Mouse (Mus musculus) layer of hippocampus, adult 18-20 months (tissue): ENCODE measurements around the gene Gm20517. TPM values are rescaled to one million over a fixed set of nuclear protein-coding genes. Genes with fewer than 3 reads are reported as not detected.
"Not testable (repeated sequence)": the region's sequence is repeated elsewhere in the genome, so short reads cannot be mapped to it uniquely, and the experiment has no call there.

ENCODE experiments used
- DNase-seq, 2 experiments: peaks; one replicate each; pipeline ENCODE4 v3.0.0; 2022; ENCODE audit warnings: low spot score in 2 of 2
- total RNA-seq, 2 experiments: library from RNA; stranded (reverse); gene quantifications; 2 replicates each; pipeline ENCODE4 v1.2.3; 2021

Gene Gm20517
- total RNA-seq, 2 experiments from 2014 or later = 4.2 to 5.8 TPM

GRCm38 (mm10) chr17:47596162-47596838, 15.1 kb upstream of the Gm20517 start:
- DNase-seq = no peak

GRCm38 (mm10) chr17:47596839-47597164, 14.6 kb upstream of the Gm20517 start:
- DNase-seq = no peak

DNA sequence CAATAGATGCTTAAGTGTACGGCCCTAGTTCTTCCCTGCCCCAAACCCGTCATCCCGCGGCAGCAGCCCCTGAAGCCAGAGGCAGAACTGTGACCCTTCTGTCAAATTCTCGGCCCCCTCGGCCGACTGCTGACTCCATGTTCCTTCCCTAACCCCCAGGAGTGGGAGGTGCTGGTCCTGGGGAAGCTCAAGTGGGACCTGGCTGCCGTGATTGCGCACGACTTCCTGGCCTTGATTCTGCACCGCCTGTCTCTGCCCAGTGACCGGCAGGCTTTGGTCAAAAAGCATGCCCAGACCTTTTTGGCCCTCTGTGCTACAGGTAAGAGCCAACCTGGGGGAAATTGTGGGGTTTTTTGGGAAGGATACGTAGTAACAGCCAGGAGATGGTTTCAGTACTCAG, 14.1 kb upstream of the Gm20517 start:
- no peak for DNase-seq

DNA sequence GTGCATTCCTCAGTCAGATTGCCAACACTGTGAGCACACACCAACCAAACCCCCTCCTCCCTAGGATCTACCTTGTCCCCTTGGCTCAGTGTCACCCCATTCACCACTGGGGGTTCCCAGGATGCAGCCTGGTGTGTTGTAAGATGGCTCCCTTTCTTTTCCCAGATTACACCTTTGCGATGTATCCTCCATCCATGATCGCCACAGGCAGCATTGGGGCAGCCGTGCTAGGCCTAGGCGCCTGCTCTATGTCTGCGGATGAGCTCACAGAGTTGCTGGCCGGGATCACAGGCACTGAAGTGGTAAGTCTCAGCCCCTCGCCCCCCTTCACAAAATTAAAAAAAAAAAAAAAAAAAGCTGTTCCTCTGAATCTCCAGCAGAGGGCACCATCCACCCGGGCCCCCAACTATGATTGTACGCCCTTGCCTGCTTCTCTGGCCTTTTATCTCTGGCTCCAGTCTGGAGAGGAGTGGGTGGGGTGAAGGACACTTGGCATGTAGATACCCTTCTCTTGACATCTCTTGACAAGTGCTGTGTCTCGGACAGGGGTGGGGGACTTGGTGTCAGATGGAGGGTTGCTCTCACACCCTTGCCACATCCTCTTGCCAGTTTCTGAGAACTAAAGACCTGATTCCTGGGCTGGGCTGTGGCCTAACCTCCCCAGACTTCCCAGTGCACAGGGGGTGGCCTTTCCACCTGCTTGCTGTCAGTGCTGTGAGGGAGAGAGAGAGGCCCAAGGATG, 13.4 kb upstream of the Gm20517 start:
- DNase-seq = peak in 1 of 2 experiments; percentile 39

DNA sequence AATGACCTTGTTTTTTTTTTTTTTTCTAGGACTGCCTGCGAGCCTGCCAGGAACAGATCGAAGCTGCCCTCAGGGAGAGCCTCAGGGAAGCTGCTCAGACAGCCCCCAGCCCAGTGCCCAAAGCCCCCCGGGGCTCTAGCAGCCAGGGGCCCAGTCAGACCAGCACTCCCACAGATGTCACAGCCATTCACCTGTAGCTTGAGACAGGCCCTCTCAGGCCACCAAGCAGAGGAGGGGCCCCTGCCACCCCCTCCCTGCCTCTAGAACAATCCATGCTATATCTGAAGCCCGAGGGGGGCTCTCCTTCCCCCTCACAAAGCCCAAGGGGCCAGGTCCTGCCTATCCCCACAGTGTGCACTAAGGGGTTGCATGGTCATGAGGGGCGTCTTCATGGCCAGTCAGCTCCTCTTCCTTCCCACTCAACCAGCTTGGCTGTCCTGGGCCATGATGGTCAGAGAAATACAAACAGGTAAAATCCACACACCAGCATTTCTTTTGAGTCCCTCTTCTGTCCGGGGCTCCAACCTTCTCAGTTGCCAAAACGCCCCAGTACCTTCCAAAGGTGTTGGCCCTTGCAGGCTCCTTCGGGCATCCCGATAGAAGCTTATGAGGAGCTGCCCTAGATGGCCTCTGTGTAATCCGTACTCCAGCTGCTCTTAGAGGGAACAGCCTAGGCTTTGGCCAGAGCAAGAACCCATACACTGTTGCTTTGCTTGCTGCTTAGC, 12.6 kb upstream of the Gm20517 start:
- not testable (repeated sequence) for DNase-seq

DNA sequence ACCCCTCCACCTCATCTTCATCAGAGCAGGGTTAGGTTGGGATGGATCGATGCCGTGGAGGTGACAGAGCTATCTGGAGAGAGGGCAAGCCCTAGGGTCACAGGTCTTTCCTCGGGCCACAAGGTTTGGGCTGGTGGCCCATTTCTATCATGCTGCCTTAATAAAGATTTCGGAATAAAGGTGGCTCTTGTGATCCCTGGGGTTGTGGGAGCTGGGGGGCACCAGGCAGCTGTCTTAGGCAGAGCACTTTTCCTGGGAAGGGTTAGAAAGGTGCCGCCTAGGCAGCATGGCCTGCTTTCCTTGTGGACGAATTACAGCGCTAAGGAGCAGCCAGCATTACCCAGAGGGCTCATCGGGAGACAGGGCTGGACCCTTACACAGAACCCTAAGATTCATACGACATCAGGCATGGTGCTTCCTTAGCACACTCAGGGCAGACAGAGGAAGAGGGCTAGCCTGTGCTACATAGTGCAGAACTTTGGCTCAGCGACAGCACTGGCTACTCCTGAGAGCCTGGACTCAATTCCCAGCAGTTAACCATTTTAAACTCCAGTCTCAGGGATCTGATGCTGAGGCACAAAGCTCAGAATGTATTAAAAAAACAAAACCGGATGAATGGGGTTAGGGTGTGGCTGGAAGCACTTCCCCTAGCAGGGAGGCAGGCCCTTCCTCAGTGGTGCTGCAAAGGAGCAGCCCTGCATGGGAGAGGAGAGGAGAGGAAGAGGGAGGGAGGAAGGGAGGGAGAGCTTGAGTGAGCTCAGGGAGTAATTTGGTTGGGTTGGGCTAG, 11.7 kb upstream of the Gm20517 start:
- no peak for DNase-seq

DNA sequence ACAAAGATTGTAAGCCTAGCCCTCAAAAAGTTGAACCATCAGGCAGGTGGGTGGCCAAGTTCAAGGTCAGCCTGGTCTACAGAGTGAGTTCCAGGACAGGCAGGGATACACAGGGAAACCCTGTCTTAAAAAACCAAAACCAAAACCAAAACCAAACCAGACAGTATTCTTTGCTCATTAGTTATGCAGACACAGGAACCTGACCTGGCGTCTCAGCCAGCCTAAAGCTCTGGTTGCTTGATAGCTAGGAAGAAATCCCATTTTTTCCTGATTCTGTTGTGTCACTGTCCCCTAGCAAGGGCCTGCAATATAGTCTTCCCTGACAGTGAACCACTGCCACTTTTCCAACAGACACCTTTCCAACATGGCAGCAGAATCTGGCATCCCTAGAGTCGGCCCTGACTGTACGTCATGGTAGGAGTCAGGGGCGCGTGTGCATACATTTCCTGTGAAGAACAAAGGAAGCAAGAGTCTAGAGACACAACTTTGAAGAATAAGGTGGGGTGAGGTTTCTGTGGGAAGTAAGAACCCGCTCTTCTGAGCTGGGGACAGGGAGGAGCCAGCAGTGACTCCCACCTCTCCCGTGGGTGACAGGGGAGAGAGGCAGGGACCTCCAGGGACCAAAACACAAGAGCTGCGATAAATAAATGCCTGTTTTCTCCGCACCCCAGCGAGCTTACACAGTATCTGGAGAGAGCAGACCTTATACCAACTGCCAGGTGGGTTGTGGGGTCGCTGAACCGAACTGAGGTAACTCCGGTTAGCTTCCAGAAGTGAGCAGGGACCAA, 10.6 kb upstream of the Gm20517 start:
- no peak for DNase-seq

GRCm38 (mm10) chr17:47601389-47601755, 10.0 kb upstream of the Gm20517 start:
- no peak for DNase-seq

- DNase-seq = no peak
Observed at GRCm38 (mm10) chr17:47602289-47602688, 9.1 kb upstream of the Gm20517 start.

DNA sequence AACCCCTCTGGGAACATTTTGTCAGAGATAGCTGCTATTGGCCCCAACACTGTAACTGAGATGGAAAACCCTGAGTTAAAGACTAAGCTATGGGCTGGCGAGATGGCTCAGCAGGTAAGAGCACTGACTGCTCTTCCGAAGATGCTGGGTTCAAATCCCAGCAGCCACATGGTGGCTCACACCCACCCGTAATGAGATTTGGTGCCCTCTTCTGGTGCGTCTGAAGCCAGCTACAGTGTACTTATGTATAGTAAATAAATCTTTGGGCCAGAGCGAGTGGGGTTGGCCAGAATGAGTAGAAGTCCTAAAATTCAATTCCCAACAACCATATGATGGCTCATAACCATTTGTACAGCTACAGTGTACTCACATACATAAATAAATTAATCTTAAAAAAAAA, 5.2 kb upstream of the Gm20517 start:
- no peak for DNase-seq

DNA sequence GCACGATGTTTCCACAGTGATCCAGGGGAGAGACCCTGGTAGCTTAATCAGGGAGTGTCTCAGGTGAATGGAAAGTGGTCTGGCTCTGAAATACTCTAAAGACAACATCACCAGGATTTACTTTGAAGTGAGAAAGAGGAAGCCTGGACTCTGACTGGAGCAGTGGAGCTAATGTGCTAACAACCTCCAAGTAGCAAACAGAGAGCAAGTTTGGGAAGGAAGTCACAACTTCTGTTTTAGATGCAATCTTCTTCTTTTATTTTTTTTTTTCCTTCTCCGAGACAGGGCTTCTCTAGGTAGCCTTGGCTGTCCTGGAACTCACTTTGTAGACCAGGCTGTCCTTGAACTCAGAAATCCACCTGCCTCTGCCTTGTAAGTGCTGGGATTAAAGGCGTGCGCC, 2.2 kb upstream of the Gm20517 start:
- DNase-seq = no peak

- DNase-seq = no peak
Observed at GRCm38 (mm10) chr17:47611661-47611982, 233 bp downstream of the Gm20517 start.

DNA sequence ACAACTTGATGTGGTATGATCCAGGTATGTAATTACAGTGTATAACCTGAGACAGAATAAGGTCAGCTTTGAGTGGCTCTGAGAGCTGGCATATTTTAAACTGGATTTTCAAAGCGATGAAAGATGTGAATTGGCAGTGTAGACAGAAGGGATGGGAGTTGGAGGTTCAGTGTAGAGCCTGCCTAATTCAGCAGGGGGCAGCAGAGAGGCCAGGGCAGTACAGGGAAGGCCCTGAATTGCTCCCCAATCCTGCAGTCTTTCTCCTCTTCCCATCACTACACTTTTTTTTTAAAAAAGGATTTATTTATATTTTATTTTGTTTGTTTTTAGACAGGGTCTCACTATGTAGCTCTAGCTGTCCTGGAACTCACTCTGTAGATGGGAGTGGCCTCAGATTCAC, 2.6 kb downstream of the Gm20517 start:
- DNase-seq = peak in 1 of 2 experiments; percentile 47

DNA sequence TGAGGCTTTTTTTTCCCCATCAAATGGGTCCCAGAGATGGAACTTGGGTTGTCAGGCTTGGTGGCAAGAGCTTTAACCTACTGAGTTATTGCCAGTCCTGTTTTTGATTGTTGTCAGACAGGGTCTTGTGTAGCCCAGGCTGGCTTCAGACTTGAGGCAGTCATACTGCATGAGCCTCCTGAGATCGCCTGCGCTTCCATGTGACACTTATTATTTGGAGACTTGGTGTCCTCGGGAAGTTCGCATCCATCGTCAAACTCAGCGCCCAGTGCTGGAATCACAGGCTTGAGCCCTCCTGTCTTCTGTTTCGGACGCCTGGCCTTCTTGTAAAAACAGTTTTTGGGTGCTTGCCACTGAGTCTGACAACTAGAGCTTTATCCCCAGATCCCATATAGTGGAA, 4.7 kb downstream of the Gm20517 start:
- DNase-seq = no peak

GRCm38 (mm10) chr17:47616652-47617051, 5.3 kb downstream of the Gm20517 start:
- DNase-seq = no peak

DNA sequence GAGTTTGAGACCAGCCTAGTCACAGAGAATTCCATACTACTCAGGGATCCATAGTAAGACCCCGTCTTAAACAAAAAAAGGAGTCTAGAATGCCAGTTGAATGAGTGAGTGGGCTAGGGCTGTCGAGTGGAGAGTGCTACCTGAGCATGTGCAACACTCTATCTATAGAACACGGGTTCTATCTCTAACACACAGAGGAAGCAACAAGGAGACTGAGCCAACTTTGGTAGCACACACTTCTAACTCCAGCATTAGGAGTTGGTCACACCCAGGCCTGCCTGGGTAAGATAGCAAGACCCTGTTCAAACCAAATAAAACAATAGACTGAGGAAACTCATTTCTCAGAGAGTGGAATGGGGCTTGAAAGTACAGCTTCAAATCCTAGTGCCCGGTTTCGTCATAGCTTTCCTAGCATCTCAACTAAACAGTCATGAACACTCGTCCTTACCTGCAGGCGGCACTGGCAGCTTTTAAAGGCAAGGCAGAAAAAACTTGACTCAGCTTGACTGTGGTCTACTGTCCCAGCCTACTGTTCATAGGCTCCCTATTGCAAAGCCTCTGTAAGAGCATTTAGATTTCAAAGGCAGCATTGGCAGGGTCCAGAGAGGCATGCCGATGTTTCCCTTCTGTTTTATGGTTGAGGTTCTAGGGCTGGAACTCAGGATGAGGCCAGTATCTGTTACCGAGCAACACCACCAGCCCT, 6.4 kb downstream of the Gm20517 start:
- no peak for DNase-seq

DNA sequence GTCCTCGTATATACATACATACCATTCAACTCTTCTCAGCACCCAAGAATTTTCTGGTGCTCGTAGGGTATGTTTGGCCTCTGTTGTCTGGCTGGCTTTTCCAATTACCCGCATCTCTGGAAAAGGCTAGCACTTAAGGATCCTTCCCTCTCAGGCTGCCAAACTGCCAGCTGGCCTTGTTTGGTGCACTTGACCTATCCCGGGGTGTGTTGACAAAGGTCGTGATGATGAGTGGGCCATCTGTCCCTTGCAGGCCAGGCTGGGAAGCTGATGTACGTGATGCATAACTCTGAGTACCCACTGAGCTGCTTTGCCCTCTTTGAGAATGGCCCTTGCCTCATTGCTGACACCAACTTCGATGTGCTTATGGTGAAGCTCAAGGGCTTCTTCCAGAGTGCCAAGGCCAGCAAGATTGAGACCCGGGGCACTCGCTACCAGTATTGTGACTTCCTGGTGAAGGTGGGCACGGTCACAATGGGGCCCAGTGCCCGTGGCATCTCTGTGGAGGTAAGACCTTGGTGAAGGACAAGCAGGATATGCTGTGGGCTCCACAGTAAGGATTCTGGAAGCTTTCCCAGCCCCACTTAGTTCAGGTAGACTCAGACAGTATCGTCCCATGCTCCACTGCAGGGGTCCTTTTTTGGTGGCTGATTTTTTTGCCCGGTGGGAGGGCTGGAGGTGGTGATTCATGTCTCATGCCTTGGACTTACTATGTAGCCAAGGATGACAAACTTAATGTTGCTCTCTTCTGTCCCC, 7.3 kb downstream of the Gm20517 start:
- no peak for DNase-seq

- DNase-seq = no peak
Observed at GRCm38 (mm10) chr17:47622912-47623554, 11.6 kb downstream of the Gm20517 start.

DNA sequence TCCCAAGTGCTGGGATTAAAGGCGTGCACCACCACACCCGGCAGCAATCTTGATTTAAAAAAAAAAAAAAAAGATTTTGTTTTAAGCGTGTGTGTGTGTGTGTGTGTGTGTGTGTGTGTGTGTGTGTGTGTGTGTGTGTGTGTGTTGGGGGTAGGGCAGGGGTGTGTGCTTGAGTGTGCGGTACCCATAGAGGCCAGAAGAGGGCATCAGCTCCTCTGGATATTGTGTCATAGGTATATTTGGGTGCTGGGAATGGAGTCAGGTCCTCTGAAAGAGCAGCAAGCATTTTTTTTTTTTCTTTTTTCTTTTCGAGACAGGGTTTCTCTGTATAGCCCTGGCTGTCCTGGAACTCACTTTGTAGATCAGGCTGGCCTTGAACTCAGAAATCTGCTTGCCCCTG, 13.2 kb downstream of the Gm20517 start:
- not testable (repeated sequence) for DNase-seq
